Mouse (Mus musculus) ES-Bruce4 (cell line): ENCODE data around the gene Dalrd3. TPM values are rescaled to one million over a fixed set of nuclear protein-coding genes. Genes with fewer than 3 reads are reported as not detected.

Experiments used
- H3K27ac ChIP-seq: 2 replicates; pipeline ENCODE4 v1.5.1; 2012; ENCODE audit warnings: low read length, inconsistent platforms; ENCODE audit not compliant: insufficient read depth
- H3K27me3 ChIP-seq: 2 replicates; pipeline ENCODE4 v1.6.1; 2012; ENCODE audit warnings: mild to moderate bottlenecking, low read length, inconsistent platforms; ENCODE audit not compliant: control insufficient read depth, poor library complexity, insufficient read depth, severe bottlenecking
- H3K36me3 ChIP-seq: 2 replicates; pipeline ENCODE4 v1.6.1; 2012; ENCODE audit warnings: inconsistent platforms, mild to moderate bottlenecking, low read length, moderate library complexity; ENCODE audit not compliant: control insufficient read depth, poor library complexity, insufficient read depth, severe bottlenecking
- H3K4me1 ChIP-seq: one replicate; pipeline ENCODE4 v1.8.1; 2011; ENCODE audit warnings: low read length; ENCODE audit not compliant: control insufficient read depth, insufficient read depth
- H3K4me3 ChIP-seq: 2 replicates; pipeline ENCODE4 v1.5.1; 2011; ENCODE audit warnings: low read depth, mild to moderate bottlenecking, low read length
- H3K9ac ChIP-seq: 2 replicates; pipeline ENCODE4 v1.6.1; 2012; ENCODE audit warnings: low read depth, mild to moderate bottlenecking, inconsistent platforms; ENCODE audit not compliant: poor library complexity, severe bottlenecking
- H3K9me3 ChIP-seq: replicated peaks from 2 replicates; pipeline ENCODE4 v1.6.1; 2012; ENCODE audit warnings: mild to moderate bottlenecking, low read length, inconsistent platforms; ENCODE audit not compliant: control insufficient read depth, poor library complexity, insufficient read depth, severe bottlenecking
- CTCF ChIP-seq: IDR thresholded peaks from one replicate; pipeline ENCODE4 v1.8.1; 2011; ENCODE audit warnings: low read depth, low read length
- EP300 ChIP-seq: IDR thresholded peaks from 2 replicates; pipeline ENCODE4 v1.6.1; 2011; ENCODE audit warnings: low read depth, low read length; ENCODE audit not compliant: insufficient read depth
- POLR2A ChIP-seq: IDR thresholded peaks from one replicate; pipeline ENCODE4 v1.8.1; 2011; ENCODE audit warnings: low read length; ENCODE audit not compliant: insufficient read depth
- polyA plus RNA-seq: library from polyadenylated mRNA; stranded (reverse); fragments of >200 nt; gene quantifications from 2 replicates; pipeline ENCODE4 v1.2.4, GENCODE M21; 2011; ENCODE audit warnings: low read depth; ENCODE audit not compliant: missing spikeins, insufficient read depth, insufficient read length

Dalrd3 gene
- polyA plus RNA-seq, 1 experiment, result 32.7 TPM

DNA sequence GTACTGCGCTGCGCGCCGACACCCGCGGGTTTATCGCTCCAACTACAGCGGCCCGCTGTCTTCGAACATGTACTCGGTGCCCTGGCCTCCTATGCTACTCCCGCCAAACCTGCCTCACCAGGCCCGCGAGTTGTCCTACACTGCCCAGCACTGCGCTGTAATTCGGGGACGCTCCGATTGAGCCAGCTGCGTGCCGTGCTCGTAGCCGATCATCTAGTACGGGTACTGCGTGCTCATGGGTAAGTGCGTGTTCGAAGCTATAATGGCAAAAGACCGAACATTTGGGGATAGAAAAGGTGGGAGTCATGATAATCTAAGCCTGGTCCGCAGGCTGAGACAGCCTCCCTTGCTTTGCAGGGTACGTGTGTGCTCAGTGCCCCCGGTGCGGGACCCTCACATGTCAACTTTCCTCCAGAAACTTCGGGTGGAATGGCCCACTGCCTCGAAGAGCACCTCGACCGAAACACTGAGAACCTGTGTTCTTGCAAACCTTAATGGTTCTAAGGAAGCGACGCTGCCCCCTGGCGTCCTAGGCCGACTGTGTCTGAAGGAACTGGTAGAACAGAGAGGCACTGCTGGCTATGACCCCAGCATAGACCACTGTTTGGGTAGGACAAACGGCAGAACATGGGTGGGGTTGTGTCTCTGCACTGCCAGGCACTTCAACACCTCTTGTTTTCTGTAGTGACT lies 666 bp downstream of the Dalrd3 start:
- H3K4me3 ChIP-seq, result peak overlapping the region; percentile 90
- 0 out of 2 replicates have a peak overlapping the region, but pooled peaks have one; percentile 9 for H3K27ac ChIP-seq
- H3K9me3 ChIP-seq, result no peaks in the 10 kb centered on the region
- peak overlapping the region; percentile 43 for H3K9ac ChIP-seq
- peaks cover 10% of the 10 kb centered on the region for H3K4me1 ChIP-seq
- peaks cover 15% of the 10 kb centered on the region for H3K36me3 ChIP-seq
- TF ChIP-seq POLR2A (no peak), EP300 (0 out of 2 replicates have a peak, but pooled peaks have one; percentile 19), CTCF (peak; percentile 77)
- H3K27me3 ChIP-seq, result no peaks in the 10 kb centered on the region

- Histone ChIP-seq H3K9ac (no peak overlapping the region), H3K4me3 (no peak overlapping the region), H3K36me3 (peaks cover 13% of the 10 kb centered on the region), H3K4me1 (peaks cover 10% of the 10 kb centered on the region), H3K27me3 (no peaks in the 10 kb centered on the region), H3K27ac (no peak overlapping the region), H3K9me3 (no peaks in the 10 kb centered on the region)
- no peak for TF ChIP-seq CTCF
- TF ChIP-seq EP300, result no peak
- TF ChIP-seq POLR2A, result no peak
These were observed 1.8 kb downstream of the Dalrd3 start for GRCm38 (mm10) chr9:108571401-108571973.

GRCm38 (mm10) chr9:108572321-108572720 lies 2.6 kb downstream of the Dalrd3 start:
- no peak overlapping the region for H3K4me3 ChIP-seq
- H3K9me3 ChIP-seq, result no peaks in the 10 kb centered on the region
- H3K9ac ChIP-seq, result no peak overlapping the region
- H3K27ac ChIP-seq, result no peak overlapping the region
- H3K36me3 ChIP-seq, result peaks cover 13% of the 10 kb centered on the region
- no peak for TF ChIP-seq CTCF
- no peak for TF ChIP-seq EP300
- no peak for TF ChIP-seq POLR2A
- H3K4me1 ChIP-seq, result peaks cover 12% of the 10 kb centered on the region
- no peaks in the 10 kb centered on the region for H3K27me3 ChIP-seq

GRCm38 (mm10) chr9:108573774-108574690 lies 4.3 kb downstream of the Dalrd3 start:
- TF ChIP-seq EP300 (peak; percentile 65; the same call in 1 of the 2 replicates), CTCF (peak; percentile 79), POLR2A (no peak)
- Histone ChIP-seq H3K4me1 (peaks cover 12% of the 10 kb centered on the region), H3K9ac (no peak overlapping the region), H3K36me3 (peaks cover 13% of the 10 kb centered on the region), H3K27ac (no peak overlapping the region), H3K27me3 (no peaks in the 10 kb centered on the region), H3K9me3 (no peaks in the 10 kb centered on the region), H3K4me3 (peak overlapping the region; percentile 13; the same call in 1 of the 2 replicates)

- Histone ChIP-seq H3K9ac (no peak overlapping the region), H3K4me3 (no peak overlapping the region), H3K36me3 (peaks cover 13% of the 10 kb centered on the region), H3K27me3 (no peaks in the 10 kb centered on the region), H3K9me3 (no peaks in the 10 kb centered on the region), H3K4me1 (peaks cover 15% of the 10 kb centered on the region), H3K27ac (no peak overlapping the region)
- TF ChIP-seq EP300 (no peak), POLR2A (no peak), CTCF (no peak)
These were observed 5.2 kb downstream of the Dalrd3 start for GRCm38 (mm10) chr9:108574921-108575320.
